Comparison of ENCODE assay signal across 8 mouse cellular contexts in genomic region chr11:49713336-49714334, GRCm38 (mm10). TPM values are rescaled to one million over a fixed set of nuclear protein-coding genes. Genes with fewer than 3 reads are reported as not detected.
DNase-seq lines count a peak whose midpoint lies in the region; ATAC-seq and TF ChIP-seq lines count a peak whose summit lies in the region.

No protein-coding gene starts in this region.

- no peaks in the 10 kb centered on the region for H3K27me3 ChIP-seq in heart, embryonic 11.5 days (ENCODE audit: control insufficient read depth, insufficient read depth, low read length)
- no peaks in the 10 kb centered on the region for H3K27me3 ChIP-seq in kidney, embryonic 14.5 days (ENCODE audit: control insufficient read depth, insufficient read depth, low read length)
- no peaks in the 10 kb centered on the region for H3K27me3 ChIP-seq in spleen, adult 2 months (ENCODE audit: control insufficient read depth, insufficient read depth, low read length)

- WGBS in heart, embryonic 11.5 days (ENCODE audit: insufficient replicate concordance), result 42% methylated on average over 20 of the region's 20 CpGs
- WGBS in kidney, embryonic 14.5 days, result 30% methylated on average over 20 of the region's 20 CpGs
- 37% methylated on average over 20 of the region's 20 CpGs for WGBS in spleen, adult 2 months

- H3K9me3 ChIP-seq in heart, embryonic 11.5 days (replicated peaks; ENCODE audit: control insufficient read depth, low read length), result no peaks in the 10 kb centered on the region
- no peaks in the 10 kb centered on the region for H3K9me3 ChIP-seq in kidney, embryonic 14.5 days (ENCODE audit: control insufficient read depth, low read length)

- peak; percentile 41 for ATAC-seq in heart, embryonic 11.5 days (replicated peaks; ENCODE audit: insufficient number of reproducible peaks, low FRiP score, low TSS enrichment)
- ATAC-seq in kidney, embryonic 14.5 days (ENCODE audit: low FRiP score, low TSS enrichment), result peak; percentile 20
- no peak for ATAC-seq in inflammation-experienced regulatory T-cells, adult 6 months

- no peak for TF ChIP-seq CTCF in spleen, adult 2 months (IDR thresholded peaks at IDR 0.05; ENCODE audit: extremely low read depth, insufficient read depth, insufficient read length, insufficient replicate concordance)

- H3K4me1 ChIP-seq in heart, embryonic 11.5 days (ENCODE audit: control insufficient read depth, insufficient read depth, low read length), result peaks cover 17% of the 10 kb centered on the region
- H3K4me1 ChIP-seq in kidney, embryonic 14.5 days (ENCODE audit: control insufficient read depth, insufficient read depth, low read length), result peaks cover 19% of the 10 kb centered on the region
- peaks cover 5% of the 10 kb centered on the region for H3K4me1 ChIP-seq in spleen, adult 2 months (ENCODE audit: control insufficient read depth, insufficient read depth, insufficient read length)

- no peak for TF ChIP-seq POLR2A in spleen, adult 2 months (IDR thresholded peaks at IDR 0.05; ENCODE audit: low read depth, low read length)

- no peaks in the 10 kb centered on the region for H3K36me3 ChIP-seq in heart, embryonic 11.5 days (ENCODE audit: control insufficient read depth, insufficient read depth, low read length)
- H3K36me3 ChIP-seq in kidney, embryonic 14.5 days (ENCODE audit: control insufficient read depth, insufficient read depth, low read length), result no peaks in the 10 kb centered on the region; the same call in 1 of the 2 replicates
- H3K36me3 ChIP-seq in spleen, adult 2 months (ENCODE audit: control insufficient read depth, insufficient read depth, low read length), result no peaks in the 10 kb centered on the region

- peak overlapping the region; percentile 99 for H3K9ac ChIP-seq in heart, embryonic 11.5 days (ENCODE audit: low read depth, low read length)
- peak overlapping the region; percentile 99 for H3K9ac ChIP-seq in kidney, embryonic 14.5 days (ENCODE audit: low read depth, low read length)

- peak overlapping the region; percentile 97 for H3K27ac ChIP-seq in heart, embryonic 11.5 days (ENCODE audit: low read depth, low read length)
- H3K27ac ChIP-seq in kidney, embryonic 14.5 days (ENCODE audit: low read depth, low read length), result peak overlapping the region; percentile 94
- no peak overlapping the region for H3K27ac ChIP-seq in spleen, adult 2 months (ENCODE audit: insufficient read depth, low read length)

- peak overlapping the region; percentile 76 for H3K4me2 ChIP-seq in heart, embryonic 11.5 days
- peak overlapping the region; percentile 81 for H3K4me2 ChIP-seq in kidney, embryonic 14.5 days (replicated peaks; ENCODE audit: low read depth, low read length)

- H3K4me3 ChIP-seq in heart, embryonic 11.5 days (ENCODE audit: low read depth, low read length), result peak overlapping the region; percentile 69
- H3K4me3 ChIP-seq in kidney, embryonic 14.5 days (ENCODE audit: low read length), result peak overlapping the region; percentile 99
- H3K4me3 ChIP-seq in spleen, adult 2 months (ENCODE audit: extremely low read depth, insufficient read depth, insufficient read length), result peak overlapping the region; percentile 15; the same call in 1 of the 2 replicates

- peak; percentile 8 for DNase-seq in urinary bladder, postnatal 14 days (ENCODE audit: low spot score)
- no peak for DNase-seq in urinary bladder, postnatal 4 days (ENCODE audit: low spot score in 2 of 2)
- peak; percentile 51 for DNase-seq in embryo, embryonic 11 days
- DNase-seq in lung, postnatal 14 days, result peak; percentile 21
- no peak for DNase-seq in spleen, adult 2 months (ENCODE audit: low read depth in 1 of 2, low spot score in 2 of 2)

RNA-seq across cellular contexts. Expression of gene Cnot6, which starts 1.1 kb away (rescaled TPM):
- polyA plus RNA-seq in heart, embryonic 11.5 days (2014; fragmentation: Nextera tagmentation; extraction: Ambion mirVana), result 35.5 and 38.7 TPM in 2 replicates
- 75.3 and 77.4 TPM in 2 replicates for polyA plus RNA-seq in kidney, embryonic 14.5 days (2014; fragmentation: Nextera tagmentation; extraction: Ambion mirVana)
- polyA plus RNA-seq in spleen, adult 2 months (2012; rRNA removed), result 7.3 and 8.5 TPM in 2 replicates
- 10 to 100 TPM; 24.2 to 29.7 (median 26.8) TPM for polyA plus RNA-seq in inflammation-experienced regulatory T-cells, adult 6 months (2017; shearing (Covaris generic))

RNA-seq across cellular contexts. Expression of gene Scgb3a1, which starts 50.2 kb away (rescaled TPM):
- 0.86 and 1.1 TPM in 2 replicates for polyA plus RNA-seq in heart, embryonic 11.5 days (2014; fragmentation: Nextera tagmentation; extraction: Ambion mirVana)
- polyA plus RNA-seq in kidney, embryonic 14.5 days (2014; fragmentation: Nextera tagmentation; extraction: Ambion mirVana), result not detected in 2 replicates
- polyA plus RNA-seq in spleen, adult 2 months (2012; rRNA removed), result 0.28 TPM in 1 of 2 replicates, not detected in the other
- polyA plus RNA-seq in inflammation-experienced regulatory T-cells, adult 6 months (2017; shearing (Covaris generic)), result not detected

Comparison
In these comparisons a context has a peak if more than half of its experiments do, and no peak if none do; other contexts are left out.
1. DNase-seq: peak in urinary bladder, postnatal 14 days (single experiment), embryo, embryonic 11 days (single experiment) and lung, postnatal 14 days (single experiment); none in urinary bladder, postnatal 4 days (0 of 2) and spleen, adult 2 months (0 of 2).
2. H3K4me3 ChIP-seq: peak in every context shown above with its lines; median percentile 99 in kidney, embryonic 14.5 days; 69 in heart, embryonic 11.5 days; 15 in spleen, adult 2 months.